In the genomic region with DNA sequence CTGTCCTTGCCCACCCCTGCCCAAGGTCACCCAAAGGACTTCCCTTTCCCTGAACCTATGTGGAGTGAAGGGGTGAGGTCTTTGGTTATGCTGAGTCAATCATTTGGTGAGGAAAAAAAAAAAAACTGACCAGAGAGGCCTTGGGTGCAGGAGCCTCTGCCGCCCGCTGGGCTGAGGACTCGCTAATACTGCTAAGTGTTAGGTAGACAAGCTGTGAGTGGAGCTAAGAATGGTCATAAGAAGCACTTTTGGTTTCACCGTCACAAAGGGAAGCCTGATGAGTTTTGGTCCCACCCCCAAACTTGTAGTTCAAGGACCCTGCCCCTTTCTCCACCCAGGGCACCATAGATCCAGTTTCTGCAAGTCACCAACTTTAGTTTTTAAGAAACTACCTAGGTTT, we compare ENCODE assay signal across 13 mouse cellular contexts.
"Had no signal": no experiment of that assay in that cellular context is flagged by ENCODE, and none has a peak within 500 bp of the region (broad histone marks: within the 10 kb centered on the region; RNA-seq: fewer than 3 reads in every experiment).

No protein-coding gene starts in this region.

- H3K4me3 ChIP-seq: layer of hippocampus, adult 2 months; limb, embryonic 13.5 days; midbrain, embryonic 12.5 days; neural tube, embryonic 13.5 days; stomach, embryonic 15.5 days had no signal

- H3K4me2 ChIP-seq: limb, embryonic 13.5 days; lung, embryonic 14.5 days; midbrain, embryonic 12.5 days; neural tube, embryonic 13.5 days; stomach, embryonic 15.5 days had no signal

- H3K9ac ChIP-seq: limb, embryonic 13.5 days; liver, embryonic 14.5 days; lung, embryonic 14.5 days; midbrain, embryonic 12.5 days; neural tube, embryonic 13.5 days; stomach, embryonic 15.5 days had no signal

- H3K9me3 ChIP-seq: limb, embryonic 13.5 days; midbrain, embryonic 12.5 days; neural tube, embryonic 13.5 days; stomach, embryonic 15.5 days had no signal

- DNase-seq: kidney, postnatal 10 days; kidney, postnatal 4 days; left cerebral cortex, postnatal 4 days; lung, embryonic 14.5 days; retina, postnatal 1 day; thymus, postnatal 36 days had no signal

- H3K27ac ChIP-seq: layer of hippocampus, adult 2 months; limb, embryonic 13.5 days; liver, embryonic 14.5 days; midbrain, embryonic 12.5 days; neural tube, embryonic 13.5 days; stomach, embryonic 15.5 days had no signal

- H3K36me3 ChIP-seq: stomach, embryonic 15.5 days had no signal

- H3K27me3 ChIP-seq: limb, embryonic 13.5 days; midbrain, embryonic 12.5 days; neural tube, embryonic 13.5 days; stomach, embryonic 15.5 days had no signal

- H3K4me1 ChIP-seq: midbrain, embryonic 12.5 days; neural tube, embryonic 13.5 days; stomach, embryonic 15.5 days had no signal

- ATAC-seq: midbrain, embryonic 16.5 days had no signal
